Mouse (Mus musculus) activated CD4-positive, CD25-positive, alpha-beta regulatory T cell, adult 4 months (primary cell): ENCODE measurements around the gene Vamp9. TPM values are rescaled to one million over a fixed set of nuclear protein-coding genes. Genes with fewer than 3 reads are reported as not detected.

Experiments
- ATAC-seq: one replicate; pipeline ENCODE4 v1.8.0; 2017
- polyA plus RNA-seq, 2 experiments: library from polyadenylated mRNA; unstranded; fragments of 100-300 nt; shearing (Covaris generic); gene quantifications; one replicate each; pipeline ENCODE4 v1.2.1; 2017

Gene Vamp9
- polyA plus RNA-seq: not detected

- peak; percentile 97 for ATAC-seq
Observed at GRCm38 (mm10) chr5:99906181-99906956, at the start of gene Vamp9. Gene Vamp9, plus strand, starts transcription at chr5:99906254.

- ATAC-seq: no peak
Observed at GRCm38 (mm10) chr5:99857106-99857637, 48.9 kb upstream of the Vamp9 start.

GRCm38 (mm10) chr5:99859637-99860433 lies 46.2 kb upstream of the Vamp9 start:
- ATAC-seq: no peak

- ATAC-seq: no peak
Observed at GRCm38 (mm10) chr5:99861816-99862215, 44.2 kb upstream of the Vamp9 start.

GRCm38 (mm10) chr5:99863656-99864380 lies 42.2 kb upstream of the Vamp9 start:
- ATAC-seq: no peak

- ATAC-seq: no peak
Observed at GRCm38 (mm10) chr5:99865779-99866178, 40.3 kb upstream of the Vamp9 start.

GRCm38 (mm10) chr5:99868286-99868685 lies 37.8 kb upstream of the Vamp9 start:
- ATAC-seq: no peak

GRCm38 (mm10) chr5:99868923-99869322 lies 37.1 kb upstream of the Vamp9 start:
- no peak for ATAC-seq

- no peak for ATAC-seq
Observed at GRCm38 (mm10) chr5:99877565-99877964, 28.5 kb upstream of the Vamp9 start.

- ATAC-seq: no peak
Observed at GRCm38 (mm10) chr5:99882441-99882840, 23.6 kb upstream of the Vamp9 start.

GRCm38 (mm10) chr5:99884035-99884434 lies 22.0 kb upstream of the Vamp9 start:
- ATAC-seq: no peak

GRCm38 (mm10) chr5:99887133-99887532 lies 18.9 kb upstream of the Vamp9 start:
- no peak for ATAC-seq

GRCm38 (mm10) chr5:99891516-99892441 lies 14.3 kb upstream of the Vamp9 start:
- no peak for ATAC-seq

- no peak for ATAC-seq
Observed at GRCm38 (mm10) chr5:99900041-99900440, 6.0 kb upstream of the Vamp9 start.

- ATAC-seq: no peak
Observed at GRCm38 (mm10) chr5:99905731-99906130, 323 bp upstream of the Vamp9 start.

- ATAC-seq: no peak
Observed at GRCm38 (mm10) chr5:99915494-99915893, 9.4 kb downstream of the Vamp9 start.

- no peak for ATAC-seq
Observed at GRCm38 (mm10) chr5:99922033-99922432, 16.0 kb downstream of the Vamp9 start.

- no peak for ATAC-seq
Observed at GRCm38 (mm10) chr5:99927951-99928350, 21.9 kb downstream of the Vamp9 start.

- no peak for ATAC-seq
Observed at GRCm38 (mm10) chr5:99931910-99932309, 25.9 kb downstream of the Vamp9 start.

GRCm38 (mm10) chr5:99939440-99939839 lies 33.4 kb downstream of the Vamp9 start:
- no peak for ATAC-seq

GRCm38 (mm10) chr5:99941273-99941672 lies 35.2 kb downstream of the Vamp9 start:
- ATAC-seq: no peak
